Mouse (Mus musculus): ENCODE results near the gene Dtx2.

The Dtx2 gene

GRCm38 (mm10) chr5:135994725-135995687 is at the start of gene Dtx2:
Gene Dtx2 (plus strand): TSS chr5:135994800.
- in situ Hi-C loops (cut with MboI, MseI), result no loop called here

DNA sequence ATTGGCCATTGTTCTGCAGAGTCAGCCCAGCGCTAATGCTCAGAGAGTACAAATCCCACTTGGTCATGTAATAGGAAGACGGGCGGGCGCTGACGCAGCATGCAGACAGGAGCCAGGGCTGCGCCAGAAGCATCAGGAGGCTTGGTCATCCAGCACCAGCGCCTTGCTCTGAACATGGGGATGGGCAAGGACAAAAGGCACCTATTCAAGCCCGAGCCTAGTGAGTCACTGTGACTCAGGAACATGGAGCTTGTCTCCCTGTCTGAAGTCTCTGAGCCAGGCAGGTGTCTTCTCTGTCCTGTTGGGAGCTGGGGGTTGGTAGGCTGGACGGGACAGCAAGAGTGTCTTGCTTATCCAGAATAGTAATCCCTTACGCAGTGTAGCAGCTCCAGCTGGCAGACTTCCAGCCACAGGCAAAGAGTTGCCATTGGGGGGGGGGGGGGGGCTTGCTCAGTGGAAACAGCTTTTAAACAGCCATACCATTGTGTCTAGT is 48.6 kb upstream of the Dtx2 start:
- in situ Hi-C loops (cut with MboI, MseI), result no loop called here

DNA sequence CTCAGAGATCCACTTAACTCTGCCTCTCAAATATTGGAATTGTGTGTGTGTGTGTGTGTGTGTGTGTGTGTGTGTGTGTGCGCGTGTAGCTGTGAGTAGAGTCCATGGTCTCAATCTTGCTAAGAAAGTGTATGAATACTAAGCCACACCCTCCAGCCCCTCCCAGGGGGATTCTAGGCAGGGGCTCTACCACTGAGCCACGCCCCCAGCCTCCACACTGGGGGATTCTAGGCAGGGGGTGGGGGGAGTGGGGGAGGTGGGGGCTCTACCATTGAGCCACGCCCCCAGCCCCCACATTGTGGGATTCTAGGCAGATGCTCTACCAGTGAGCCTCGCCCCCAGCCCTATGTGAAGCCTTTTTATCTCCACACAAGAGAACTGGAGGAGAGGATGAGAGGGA is 48.0 kb upstream of the Dtx2 start:
- in situ Hi-C loops (cut with MboI, MseI), result no loop called here

DNA sequence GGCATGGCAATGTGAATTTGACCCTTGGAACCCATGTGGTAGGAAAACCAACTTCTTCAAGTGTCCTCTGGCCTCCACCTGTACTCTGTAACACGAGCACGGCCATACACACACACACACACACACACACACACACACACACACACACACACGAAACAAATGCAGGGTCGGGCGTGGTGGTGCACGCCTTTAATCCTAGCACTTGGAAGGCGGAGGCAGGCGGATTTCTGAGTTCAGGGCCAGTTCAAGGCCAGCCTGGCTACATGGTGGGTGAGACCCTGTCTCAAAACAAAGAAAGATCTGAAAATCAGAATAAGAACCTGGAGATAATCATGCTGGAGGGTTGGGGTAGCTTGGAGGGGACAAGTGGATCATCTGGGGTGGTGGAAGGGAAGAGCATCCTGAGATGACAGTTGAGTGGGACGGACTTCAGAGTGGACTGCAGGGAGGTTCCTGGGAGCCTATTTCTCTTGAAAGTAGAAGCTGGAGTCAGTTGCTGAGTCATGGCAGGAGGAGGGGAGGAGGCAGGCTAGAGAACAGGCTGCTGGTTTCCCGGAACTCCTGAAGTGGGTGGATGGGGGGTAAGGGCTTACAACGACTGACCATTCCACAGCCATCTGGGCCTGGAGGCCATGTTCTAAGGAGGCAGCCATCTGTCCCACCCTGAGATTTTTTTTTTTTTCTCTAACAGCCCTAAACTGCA is 43.7 kb upstream of the Dtx2 start:
- in situ Hi-C loops (cut with MboI, MseI), result no loop called here

GRCm38 (mm10) chr5:135951660-135952059 is 42.9 kb upstream of the Dtx2 start:
- in situ Hi-C loops (cut with MboI, MseI), result no loop called here

- in situ Hi-C loops (cut with MboI, MseI), result no loop called here
Observed at GRCm38 (mm10) chr5:135952830-135953229, 41.8 kb upstream of the Dtx2 start.

DNA sequence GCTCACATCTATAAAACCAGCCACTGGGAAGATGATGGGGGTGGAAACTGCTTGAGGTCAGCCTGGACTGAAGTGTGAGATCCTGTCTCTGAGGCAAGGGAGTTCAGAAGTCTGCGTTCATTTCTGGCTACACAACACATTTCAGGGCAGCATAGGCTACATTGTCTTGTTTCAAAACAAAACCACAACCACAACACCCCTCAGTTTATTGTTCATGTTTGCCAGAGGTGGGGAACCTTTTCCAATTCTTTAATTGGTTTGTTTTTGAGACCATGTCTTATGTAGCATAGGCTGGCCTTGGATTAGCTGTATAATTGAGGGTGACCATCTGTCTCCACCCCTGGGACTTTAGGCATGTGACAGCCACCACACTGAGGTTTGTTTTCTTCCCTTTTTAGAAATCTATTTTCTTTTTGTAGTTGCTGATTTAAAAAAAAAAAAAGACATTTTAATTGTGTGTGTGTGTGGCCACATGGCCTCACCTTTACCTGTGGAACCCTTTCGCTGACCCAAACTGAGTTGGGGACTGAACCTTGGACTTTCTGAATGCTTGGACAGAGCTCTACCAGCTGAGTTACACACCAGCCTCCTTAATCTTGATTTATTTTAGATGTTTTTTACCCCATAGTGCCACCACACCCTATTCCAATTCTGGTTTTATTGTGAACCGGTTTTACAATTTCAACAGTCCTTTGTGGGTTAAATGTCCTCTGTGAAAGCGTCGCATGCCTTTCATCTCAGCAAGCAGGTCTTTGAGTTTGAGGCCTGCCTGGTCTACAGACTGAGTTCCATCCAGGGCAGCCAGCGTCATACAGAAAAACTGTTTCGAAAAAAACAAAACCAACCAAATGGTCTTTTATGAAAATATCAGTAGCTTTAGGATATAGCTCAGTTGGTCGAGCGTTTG is 38.0 kb upstream of the Dtx2 start:
- in situ Hi-C loops (cut with MboI, MseI), result no loop called here

GRCm38 (mm10) chr5:135957207-135957974 is 37.2 kb upstream of the Dtx2 start:
- in situ Hi-C loops (cut with MboI, MseI), result no loop called here

GRCm38 (mm10) chr5:135958367-135958766 is 36.2 kb upstream of the Dtx2 start:
- in situ Hi-C loops (cut with MboI, MseI), result no loop called here

DNA sequence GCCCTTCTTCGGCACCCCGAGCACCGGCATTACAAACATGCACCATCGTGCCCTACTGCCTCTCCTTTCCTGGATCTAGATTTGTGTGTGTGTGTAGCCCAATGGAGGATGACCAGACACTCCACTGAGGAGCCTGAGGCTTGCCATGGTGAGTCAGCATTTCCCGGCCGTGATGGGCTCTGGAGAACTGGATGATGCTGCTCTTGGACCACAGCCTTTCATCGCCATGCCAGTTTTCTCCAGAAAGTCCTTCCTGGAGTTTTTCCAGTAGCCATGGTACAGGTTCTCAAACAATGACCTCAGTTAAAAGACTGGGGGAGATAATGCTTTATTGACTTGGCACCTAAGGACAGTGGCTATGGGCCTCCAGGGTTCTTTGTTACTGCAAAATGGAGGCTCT is 34.7 kb upstream of the Dtx2 start:
- in situ Hi-C loops (cut with MboI, MseI), result no loop called here

- in situ Hi-C loops (cut with MboI, MseI), result no loop called here
Observed at GRCm38 (mm10) chr5:135960909-135961635, 33.5 kb upstream of the Dtx2 start.

DNA sequence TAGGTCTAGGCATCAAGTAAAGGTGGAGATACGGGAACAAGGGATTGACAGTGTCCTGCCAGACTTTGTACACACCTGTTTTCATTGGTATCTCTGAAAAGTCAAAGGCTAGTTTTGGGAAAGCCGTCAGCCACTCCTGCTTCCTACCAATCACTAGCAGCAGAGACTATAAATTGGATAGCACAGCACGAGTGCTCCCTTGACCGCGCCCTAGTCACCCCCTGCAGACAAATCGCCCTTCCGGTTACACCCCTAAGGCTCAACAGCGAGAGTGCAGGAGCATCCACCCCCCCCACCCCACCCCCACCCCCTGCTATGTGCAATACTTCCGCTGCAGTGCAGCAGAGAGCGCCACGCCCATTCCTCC is 32.5 kb upstream of the Dtx2 start:
- in situ Hi-C loops (cut with MboI, MseI), result no loop called here

DNA sequence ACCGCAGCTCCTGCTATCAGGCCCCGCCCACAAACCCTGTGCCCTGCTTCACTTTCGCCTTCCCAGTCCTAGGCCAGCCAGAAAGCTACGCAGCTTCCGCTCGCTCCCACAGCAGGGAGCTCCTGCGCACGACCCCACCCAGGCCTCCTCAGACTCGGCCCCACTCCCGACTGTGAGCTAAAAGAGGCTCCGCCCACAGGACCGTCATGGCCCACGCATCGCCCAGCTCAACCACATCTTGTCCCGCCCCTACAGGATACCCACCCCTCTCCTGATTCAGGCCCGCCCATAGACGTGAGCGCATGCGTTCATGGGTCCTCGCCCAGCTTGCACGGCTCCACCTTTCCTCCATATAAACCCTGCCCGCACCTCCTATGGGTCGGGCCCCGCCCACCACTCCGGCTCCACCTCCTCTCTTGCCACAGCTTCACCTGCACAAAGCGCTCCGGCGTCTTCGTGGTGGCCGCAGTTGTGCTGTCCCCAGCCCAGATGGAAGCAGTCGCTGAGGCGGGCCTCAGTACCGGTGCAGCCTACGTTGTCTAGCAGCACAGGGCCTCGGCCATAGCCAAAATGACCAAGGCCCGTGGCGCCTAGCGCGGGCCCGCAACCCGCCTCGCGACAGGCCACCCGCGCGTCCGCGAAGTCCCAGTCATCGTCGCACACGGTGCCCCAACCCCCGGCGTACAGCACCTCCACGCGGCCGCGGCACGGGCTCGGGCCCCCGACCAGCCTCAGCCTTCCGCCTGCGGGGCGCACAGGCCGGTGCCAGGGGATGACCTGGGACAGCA is 31.9 kb upstream of the Dtx2 start:
- in situ Hi-C loops (cut with MboI, MseI), result no loop called here

- in situ Hi-C loops (cut with MboI, MseI), result no loop called here
Observed at GRCm38 (mm10) chr5:135963280-135963627, 31.3 kb upstream of the Dtx2 start.

- in situ Hi-C loops (cut with MboI, MseI), result no loop called here
Observed at GRCm38 (mm10) chr5:135965501-135965930, 29.1 kb upstream of the Dtx2 start.

GRCm38 (mm10) chr5:135966866-135967265 is 27.7 kb upstream of the Dtx2 start:
- in situ Hi-C loops (cut with MboI, MseI), result no loop called here

- in situ Hi-C loops (cut with MboI, MseI), result no loop called here
Observed at GRCm38 (mm10) chr5:135968781-135969180, 25.8 kb upstream of the Dtx2 start.

GRCm38 (mm10) chr5:135970247-135970646 is 24.4 kb upstream of the Dtx2 start:
- in situ Hi-C loops (cut with MboI, MseI), result loop anchor here (5.0 kb wide), 1 partner anchor 77 kb away; no protein-coding TSS in a partner anchor

- in situ Hi-C loops (cut with MboI, MseI), result loop anchor here (5.0 kb wide), 1 partner anchor 75 kb away; no protein-coding TSS in a partner anchor
Observed at GRCm38 (mm10) chr5:135971876-135972275, 22.7 kb upstream of the Dtx2 start.

Data from T-helper 1 cell (primary cell).